Mouse (Mus musculus) cerebellum, adult 11 months (tissue): ENCODE measurements around the gene Irgm1.
A peak's percentile ranks its signal among the peaks of the same experiment; 100 is the strongest.
"Not testable (repeated sequence)": the region's sequence is repeated elsewhere in the genome, so short reads cannot be mapped to it uniquely, and the experiment has no call there.

Source experiments
- DNase-seq: peaks from one replicate; pipeline ENCODE4 v3.0.0; 2022

Gene Irgm1

DNA sequence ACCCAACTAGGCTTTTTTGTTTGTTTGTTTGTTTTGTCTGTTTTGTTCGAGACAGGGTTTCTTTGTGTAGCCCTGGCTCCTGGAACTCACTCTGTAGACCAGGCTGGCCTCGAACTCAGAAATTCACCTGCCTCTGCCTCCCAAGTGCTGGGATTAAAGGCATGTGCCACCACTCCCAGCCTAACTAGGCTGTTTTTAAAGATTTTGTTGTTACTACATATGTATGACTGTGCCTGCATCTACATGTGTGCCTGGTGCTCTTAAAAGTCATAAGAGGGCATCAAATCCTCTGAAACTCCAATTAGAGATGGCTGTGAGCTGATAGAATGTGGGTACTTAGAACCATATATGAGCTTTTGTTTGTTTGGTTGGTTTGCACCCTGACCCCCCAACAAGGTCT lies 40.2 kb downstream of the Irgm1 start:
- DNase-seq = no peak

DNA sequence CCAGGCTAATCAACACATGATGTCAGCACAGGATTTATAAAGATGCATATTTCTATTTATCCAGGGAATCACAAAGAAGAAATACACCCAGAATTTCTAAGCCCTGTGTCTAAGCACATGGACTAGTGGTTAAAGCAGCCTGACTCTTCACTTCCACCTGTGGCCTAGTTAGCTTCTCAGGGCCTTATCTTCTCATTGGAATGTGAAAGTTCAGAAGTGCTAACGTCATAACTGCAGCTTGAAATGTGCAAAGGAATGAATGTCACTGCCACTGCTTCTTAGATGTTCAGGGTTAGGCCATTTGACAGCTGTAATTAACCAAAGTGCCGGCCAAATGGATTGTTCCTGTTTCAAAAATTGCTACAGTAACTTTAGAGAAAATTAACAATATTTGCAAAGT lies 41.2 kb downstream of the Irgm1 start:
- DNase-seq = no peak

DNA sequence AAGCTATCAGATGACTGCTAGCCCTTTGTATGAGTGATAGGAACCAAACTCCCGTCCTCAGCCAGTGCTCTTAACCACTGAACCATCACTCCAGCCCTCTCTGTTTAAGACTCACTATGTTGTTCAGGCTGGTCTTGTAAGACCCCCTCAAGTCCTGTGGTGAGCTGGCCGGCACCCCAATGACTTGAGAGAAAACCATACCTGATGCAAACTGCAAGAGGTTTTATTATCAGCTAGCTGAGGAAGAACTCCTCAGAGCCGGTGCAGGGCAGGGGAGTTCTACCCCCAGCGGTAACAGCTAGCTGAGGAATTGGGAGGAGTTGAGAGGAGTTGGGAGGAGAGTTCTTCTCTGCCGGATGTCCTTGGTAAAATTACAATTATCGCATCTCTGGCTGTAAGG lies 43.6 kb downstream of the Irgm1 start:
- DNase-seq = no peak

DNA sequence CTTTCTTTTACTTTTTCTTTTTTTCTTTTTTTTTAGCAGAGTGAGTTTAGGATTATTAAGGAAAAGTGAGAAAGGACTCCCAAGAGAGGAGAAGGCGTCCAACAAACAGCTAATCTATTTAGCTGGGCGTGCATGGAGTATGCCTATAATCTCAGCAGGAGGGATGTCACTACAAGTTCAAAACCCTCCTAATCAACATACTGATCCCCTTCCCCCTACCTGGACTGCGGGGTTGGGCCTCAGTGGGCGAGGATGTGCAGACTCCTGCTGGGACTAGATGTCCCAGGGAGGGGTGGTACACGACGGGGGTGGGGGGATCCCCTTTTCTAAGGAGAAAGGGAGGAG lies 44.8 kb downstream of the Irgm1 start:
- no peak for DNase-seq

DNA sequence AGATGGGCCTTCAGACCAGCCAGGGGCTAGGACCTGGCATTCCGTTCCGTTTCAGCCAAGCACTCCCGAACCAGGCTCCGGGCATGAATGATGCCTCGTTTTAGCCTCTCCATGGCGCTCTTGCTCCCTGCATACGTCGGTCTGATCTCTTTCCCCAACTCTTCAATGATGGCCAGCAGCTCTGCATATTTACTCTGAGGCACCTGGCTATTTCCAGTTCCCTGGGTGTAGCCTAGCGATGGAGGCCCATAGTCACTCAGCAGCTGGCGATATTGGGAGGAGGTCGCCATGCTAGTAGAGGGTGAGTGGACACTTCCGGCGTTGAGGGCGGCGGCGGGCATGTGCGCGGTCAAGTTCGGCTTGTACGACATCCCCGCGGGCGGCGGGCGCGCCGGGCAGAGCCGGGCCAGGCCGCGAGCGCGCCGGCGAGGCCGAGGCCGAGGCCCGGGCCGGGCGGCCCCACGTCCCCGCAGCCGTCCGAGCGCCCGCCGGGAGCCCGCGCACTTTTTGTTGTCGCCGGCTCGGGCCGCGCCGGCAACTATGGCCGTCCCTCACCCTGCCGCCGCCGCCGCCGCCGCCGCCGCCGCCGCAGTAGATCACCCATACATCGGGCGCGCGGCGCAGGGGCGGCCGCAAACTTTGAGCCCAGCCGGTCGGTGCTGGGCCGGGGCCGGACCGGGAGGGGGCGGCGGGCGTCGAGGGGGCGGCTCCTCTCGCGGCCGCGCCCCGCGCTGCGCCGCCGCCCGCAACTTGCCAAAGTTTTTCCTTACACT lies 45.3 kb downstream of the Irgm1 start, which contains the start of the genes Trim7 and Gm12184:
Gene Trim7, plus strand, starts transcription at position 162 of the 773 bp plus-strand sequence.
Gene Gm12184, minus strand, starts transcription at position 677 of the 773 bp plus-strand sequence.
- not testable (repeated sequence) for DNase-seq

DNA sequence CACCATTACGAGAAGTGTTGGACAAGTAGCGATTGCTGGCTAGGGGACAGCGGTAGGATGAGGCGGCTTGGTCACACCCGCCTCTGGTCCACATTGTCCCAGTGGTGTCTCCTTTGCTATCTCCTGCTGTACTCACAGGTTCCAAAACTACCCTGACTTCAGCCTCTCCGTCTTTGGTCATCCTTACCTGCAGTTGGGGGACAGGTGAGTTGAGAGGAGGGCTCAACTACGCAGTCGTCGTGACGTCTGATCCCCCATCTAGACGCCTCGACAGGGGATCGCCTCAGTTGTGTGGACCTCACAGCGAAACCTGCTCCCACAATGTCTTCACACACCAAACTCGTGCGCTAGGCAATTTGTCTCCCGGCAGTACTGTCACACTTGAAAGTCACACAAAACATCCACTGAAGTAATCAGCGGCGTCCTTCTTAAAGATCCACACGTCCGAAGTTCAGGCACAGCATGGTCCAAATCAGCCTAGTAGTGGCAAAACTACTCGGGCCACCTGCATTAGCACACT lies 47.1 kb downstream of the Irgm1 start:
- DNase-seq = no peak

DNA sequence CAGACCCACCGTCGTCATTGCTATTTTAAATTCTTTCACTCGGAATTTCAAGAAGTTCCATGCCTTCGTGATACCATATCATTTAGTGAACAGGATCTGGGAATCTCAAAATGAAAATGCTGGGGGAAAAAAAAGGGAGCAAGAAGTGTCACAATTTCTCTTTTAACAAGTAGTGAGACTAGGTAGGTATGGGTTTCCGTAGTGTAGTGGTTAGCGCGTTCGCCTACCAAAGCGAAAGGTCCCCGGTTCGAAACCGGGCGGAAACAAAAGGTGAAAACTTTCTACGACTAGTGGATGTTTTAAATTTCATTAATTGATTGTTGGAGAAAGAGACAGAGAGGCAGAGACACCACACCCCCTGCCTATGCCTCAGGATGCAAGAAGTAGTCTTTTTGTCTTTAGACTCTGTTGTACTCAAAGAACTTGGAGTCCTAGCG lies 47.9 kb downstream of the Irgm1 start:
- peak; percentile 53 for DNase-seq

DNA sequence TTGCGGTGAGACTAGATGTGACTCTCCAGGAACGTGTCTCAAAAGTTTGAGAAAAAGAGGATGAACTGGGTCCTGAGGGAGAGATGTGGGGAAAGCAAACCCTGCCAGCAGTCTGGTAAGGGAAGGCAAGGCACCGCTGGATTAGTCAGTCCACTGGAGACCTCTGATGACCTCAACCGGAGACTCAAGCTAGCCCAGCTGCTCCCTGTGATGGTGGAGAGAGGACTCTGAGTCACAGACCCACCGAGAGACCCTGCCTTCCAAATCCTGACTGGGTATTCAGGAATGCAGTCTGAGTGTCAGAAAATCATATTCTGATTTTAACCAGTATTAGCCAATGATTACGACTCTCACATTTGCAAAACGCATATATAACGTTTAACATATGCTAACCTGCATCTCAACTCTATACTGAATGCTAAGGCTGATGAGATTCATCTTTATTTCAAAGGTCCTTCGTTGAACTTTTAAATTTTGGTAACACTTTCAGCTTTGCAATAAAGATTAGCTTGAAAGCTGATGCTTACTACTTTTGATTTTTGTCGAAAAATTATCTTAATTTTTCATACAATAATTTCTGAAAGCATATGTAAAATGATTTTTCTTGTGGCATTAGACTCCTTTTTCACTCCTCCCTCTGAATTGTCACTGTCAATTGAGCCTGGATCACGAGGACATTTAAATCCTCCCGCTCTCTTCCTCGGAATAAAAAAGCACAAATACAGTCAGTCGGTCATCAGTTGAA lies 48.5 kb downstream of the Irgm1 start:
- DNase-seq = no peak

DNA sequence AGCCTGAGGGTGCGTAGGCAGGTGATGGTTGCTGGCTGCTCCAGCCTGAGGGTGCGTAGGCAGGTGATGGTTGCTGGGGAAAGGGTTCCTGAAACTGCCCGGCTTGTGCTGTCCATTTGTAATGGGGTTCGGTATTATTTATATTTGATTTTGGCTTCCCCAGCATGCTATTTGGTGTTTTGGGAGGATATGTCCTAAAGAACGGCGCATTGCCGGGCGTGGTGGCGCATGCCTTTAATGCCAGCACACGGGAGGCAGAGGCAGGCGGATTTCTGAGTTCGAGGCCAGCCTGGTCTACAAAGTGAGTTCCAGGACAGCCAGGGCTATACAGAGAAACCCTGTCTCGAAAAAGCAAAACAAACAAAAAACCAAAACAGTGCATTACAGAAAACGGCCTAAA lies 50.2 kb downstream of the Irgm1 start:
- not testable (repeated sequence) for DNase-seq

DNA sequence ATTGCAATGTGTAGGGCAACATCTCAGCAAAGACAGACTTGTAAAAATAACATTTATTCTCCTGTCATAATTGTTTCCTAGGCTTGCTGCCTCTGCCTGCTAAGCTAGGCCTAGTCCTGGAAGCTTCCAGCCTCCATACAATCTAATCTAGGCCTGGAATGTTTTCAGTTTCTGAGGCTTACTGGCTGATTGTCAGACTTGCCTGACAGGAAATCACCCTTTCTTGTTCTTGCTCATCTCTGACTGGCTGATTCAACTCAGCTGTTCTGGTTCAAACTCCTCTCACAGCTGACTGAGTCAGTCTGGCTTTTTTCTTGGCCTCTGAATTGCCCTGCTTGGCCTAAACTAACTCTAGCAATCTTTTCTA lies 51.2 kb downstream of the Irgm1 start:
- no peak for DNase-seq

DNA sequence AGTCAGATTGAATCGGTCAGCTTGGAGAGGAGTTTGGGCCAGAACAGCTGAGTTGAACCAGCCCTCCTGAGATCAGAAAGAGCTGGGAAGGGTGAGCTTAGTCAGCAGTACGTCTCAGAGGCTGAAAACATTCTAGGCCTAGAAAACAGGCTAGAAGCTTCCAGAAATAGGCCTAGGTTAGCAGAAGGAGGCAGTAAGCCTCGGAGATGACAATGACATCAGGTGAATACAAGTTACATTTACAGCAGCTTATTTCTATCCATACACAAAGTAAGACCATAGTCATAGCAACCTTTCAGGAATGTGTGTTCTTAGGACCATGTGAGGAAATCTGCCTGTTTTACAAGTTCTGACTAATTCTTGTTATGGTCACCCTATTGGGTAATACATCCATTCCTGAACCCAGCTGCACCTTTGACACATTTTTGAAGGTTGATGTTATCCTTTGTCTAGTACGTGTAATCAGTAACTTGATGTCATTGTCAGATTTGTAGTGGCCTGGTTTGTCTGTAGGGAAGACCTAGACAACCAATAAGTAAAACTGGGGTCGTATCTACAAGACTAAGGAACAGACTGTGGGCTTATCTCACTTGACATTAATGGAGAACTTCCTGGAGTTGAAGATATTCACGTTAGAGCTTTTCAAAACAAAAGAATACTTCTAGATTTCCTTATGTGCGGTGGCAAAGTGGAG lies 51.7 kb downstream of the Irgm1 start:
- DNase-seq = no peak

DNA sequence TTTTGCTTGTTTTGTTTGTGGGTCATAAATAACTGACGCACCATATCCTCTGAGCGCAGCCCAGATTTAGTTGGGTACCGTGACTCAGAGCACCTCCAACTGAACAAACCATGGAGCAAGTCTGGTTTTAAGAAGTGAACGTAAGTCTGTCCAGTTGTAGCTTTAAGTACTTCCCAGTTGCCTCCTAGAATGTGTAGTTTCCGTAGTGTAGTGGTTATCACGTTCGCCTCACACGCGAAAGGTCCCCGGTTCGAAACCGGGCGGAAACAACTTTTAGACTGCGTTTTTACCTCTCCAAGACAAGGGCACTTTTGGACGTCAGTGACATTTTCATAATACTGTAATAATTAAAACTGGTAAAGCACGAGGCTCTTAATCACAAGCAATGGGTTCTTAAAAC lies 53.1 kb downstream of the Irgm1 start:
- peak; percentile 82 for DNase-seq

DNA sequence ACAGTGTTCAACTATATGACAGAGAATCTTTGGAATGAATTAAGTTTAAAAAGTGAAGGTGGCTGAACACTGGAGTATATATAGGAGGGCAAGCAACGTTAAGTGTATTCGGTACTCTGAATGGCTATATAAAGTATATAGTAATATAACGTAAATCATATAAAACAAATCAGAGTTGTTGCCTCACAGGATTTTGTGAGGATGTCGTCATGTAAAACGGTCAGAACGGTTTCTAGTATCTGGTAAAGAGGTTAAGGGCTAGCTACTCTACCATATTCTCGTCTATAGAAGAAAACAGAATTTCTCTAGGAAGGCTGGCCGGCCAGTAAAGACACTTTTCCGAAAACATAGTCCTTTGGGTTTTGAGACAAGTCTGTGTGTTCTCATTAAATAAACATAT lies 53.7 kb downstream of the Irgm1 start:
- DNase-seq = no peak

DNA sequence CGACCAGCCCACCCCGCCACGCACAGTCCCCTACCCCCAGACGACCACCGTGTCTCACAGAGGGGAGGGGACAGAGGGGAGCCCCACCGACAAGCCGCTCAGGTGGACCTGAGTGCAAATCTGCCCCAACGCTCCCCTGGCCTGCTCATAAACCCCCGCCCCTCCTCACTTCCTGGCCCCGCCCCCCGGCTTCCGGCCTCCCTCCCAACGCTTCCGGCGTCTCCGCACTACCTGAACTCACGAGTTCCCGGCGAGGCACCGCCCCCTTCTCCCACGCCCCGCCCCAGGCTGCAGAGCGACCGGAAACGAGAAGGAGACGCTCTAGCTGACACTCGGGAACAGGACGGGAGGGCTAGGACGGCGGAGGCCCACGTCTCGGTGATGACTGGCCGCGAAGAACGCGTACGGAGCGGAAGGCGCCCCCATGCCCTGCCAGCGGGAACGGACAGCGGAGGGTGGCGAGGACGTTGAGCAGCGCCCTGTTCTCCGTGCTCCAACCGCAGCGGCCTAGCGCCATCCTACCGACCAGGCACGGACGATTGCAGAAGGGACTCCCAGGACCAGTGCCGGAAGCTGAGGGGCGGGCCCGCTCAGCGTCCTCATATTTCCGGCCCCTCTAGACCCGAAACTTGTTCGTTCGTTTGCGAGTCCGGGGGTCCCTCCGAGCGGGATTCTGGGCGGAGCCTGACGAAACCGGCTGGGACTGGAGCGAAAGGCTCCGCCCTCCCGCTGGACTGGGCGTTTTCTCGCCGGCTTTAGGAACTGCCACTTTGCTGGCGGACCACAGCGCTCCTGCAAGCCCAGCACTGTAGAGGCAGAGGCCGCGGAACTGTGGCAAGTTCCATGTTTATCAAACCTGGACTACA lies 54.5 kb downstream of the Irgm1 start, which contains the start of gene Trim41:
Gene Trim41, minus strand, starts transcription at position 554 of the 866 bp plus-strand sequence.
- peak; percentile 99 for DNase-seq

DNA sequence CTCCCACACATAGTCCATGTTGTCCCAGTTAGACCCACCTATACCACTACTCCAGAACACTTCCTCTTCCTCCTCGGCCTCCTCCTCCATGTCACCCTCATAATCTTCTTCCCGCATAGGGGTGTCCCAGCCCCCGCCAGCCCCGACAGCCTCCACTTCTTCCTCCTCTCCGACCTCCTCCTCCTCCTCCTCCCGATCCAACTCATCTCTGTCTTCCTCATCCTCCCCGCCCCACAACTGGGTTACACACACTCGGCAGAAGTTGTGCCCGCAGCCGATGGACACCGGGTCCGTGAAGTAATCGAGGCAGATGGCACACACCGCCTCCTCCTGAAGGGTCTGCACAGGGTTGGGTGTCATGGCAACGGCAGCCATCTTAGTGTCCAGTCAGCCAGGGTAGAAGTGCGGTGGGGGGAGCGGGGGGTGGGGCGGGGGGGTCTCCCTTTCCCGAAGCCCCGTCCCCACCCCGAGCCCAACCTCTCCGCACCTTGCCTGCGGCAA lies 55.2 kb downstream of the Irgm1 start:
- DNase-seq = peak; percentile 64

DNA sequence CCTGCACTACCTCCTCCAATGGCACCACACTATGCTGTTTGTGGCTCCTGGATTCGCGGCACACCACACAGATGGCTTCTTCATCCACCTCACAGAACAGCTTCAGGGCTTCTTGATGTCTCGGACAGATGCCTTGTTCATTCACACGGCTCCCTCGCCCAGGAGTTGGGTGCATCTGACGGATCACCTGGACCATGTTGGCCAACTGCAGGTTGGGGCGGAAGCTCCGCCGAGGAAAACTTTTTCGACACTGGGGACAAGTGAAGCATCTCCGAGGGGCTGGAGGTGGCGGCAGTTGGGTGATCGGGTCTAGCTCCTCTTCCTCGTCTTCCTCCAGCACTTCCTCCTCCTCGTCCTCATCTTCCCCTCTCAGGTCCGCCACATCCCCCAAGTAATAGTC lies 55.6 kb downstream of the Irgm1 start:
- peak; percentile 38 for DNase-seq

DNA sequence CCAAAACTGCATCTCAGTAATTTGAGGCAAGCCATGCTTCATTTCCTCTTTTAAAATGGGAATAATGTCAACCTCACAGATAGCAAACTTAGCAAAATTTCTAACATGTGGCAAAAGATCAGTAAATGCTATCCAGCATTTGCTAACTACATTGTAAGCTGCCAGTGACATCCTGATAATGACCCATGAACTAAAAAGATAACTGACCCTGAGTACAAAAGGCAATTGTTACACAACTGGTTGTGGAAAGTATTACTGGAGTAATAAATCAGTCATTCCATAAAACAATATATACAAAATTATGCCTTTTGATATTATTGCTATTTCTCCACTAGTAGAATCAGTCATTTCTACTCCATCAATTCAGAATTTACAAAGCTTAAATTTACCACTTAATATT lies 57.7 kb downstream of the Irgm1 start:
- no peak for DNase-seq
